Mouse (Mus musculus) WW6 (cell line): ENCODE data around the gene Adcy2.
A peak's percentile ranks its signal among the peaks of the same experiment; 100 is the strongest.

Experiments
- DNase-seq: peaks from one replicate; pipeline ENCODE4 v3.0.0-alpha.2; 2013; ENCODE audit warnings: low read depth, low spot score

The Adcy2 gene

GRCm38 (mm10) chr13:68998918-68999801 lies at the start of gene Adcy2:
Gene Adcy2, minus strand, starts transcription at chr13:68999541.
- peak; percentile 34 for DNase-seq

DNA sequence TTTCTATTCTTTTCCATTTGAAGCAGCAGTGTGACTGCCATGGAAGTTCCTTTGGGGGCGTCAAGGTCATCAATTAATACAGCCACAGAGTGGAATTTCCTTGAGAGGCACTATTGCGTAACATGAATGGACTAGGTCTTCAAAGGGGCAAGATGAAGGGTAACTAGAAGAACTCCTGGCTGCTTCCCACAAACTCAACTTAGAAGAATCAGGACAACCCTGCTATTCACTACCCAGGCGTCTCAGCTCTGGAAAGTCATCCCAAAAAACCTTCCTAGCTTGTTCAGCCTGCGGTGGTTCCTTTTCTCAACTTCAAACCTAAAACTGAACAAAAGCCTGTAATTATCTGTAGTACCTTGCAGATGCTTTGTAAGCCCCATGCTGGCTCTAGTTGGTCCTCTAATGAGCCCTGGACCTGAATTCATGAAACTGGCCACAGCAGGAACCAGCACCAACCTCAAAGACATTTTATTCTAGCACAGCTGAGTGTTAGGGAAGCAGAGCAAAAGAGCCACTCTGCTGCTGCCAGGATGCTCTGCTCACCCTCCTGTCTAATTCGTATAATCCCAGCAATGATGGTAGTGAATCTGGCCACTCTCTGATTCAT lies 37.8 kb upstream of the Adcy2 start:
- no peak for DNase-seq

- no peak for DNase-seq
These were observed 35.3 kb upstream of the Adcy2 start for GRCm38 (mm10) chr13:69034621-69035020.

GRCm38 (mm10) chr13:69033532-69033931 lies 34.2 kb upstream of the Adcy2 start:
- no peak for DNase-seq

- DNase-seq, result no peak
These were observed 29.9 kb upstream of the Adcy2 start for GRCm38 (mm10) chr13:69029078-69029757.

DNA sequence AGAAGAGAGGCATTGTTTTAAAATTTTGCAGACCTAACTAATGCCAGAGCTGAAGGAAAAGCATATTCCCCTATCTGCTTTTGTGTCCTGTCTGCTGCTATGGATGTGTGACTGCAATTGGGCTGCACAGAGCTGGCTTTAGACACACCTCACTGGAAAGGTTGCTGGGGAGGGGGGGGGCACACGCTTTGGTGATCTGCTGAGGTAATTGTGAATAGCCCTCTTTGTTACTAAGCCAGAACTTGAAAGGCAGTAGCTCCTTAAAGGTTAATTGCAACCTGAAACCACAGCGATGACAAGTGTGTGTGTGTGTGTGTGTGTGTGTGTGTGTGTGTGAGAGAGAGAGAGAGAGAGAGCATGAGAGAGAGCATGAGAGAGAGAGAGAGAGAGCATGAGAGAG lies 25.6 kb upstream of the Adcy2 start:
- no peak for DNase-seq

DNA sequence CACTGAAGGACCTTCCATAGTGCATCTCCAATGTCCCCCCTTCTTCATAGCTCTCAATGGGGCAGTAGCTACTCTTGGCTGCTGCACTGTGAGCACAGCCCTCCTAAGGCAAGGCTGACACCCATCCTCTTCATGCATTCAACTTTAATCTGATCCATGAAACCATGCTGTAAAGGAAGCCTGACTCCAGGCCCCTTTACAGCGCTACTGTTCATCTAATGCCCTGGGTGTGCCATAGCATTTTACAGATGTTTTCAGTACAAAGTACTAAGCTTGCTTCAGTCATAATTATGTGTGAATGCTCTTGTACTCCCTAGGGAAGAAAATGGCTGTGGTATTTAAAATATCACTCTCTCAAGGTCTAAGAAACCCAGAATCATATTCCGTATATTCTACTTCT lies 23.9 kb upstream of the Adcy2 start:
- no peak for DNase-seq

DNA sequence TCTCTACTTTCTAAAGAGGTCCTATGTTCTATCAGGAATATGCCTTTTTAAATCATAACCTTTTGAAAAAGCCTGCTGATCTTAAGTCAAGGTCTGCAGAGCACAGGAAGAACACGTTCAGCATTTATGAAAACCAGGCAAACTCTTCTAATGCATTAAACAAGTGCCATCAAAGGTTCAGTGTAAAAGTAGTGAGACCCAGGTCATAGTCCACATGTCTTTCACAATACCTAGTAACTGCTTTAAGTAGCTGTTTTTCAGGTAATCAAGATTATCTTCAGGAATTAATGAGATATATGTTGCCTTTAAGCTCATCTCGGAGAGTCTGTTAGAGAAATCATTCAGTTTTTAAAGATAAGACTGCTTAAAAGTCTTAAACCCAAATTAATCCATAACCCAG lies 21.2 kb upstream of the Adcy2 start:
- DNase-seq, result no peak

GRCm38 (mm10) chr13:69006915-69007314 lies 7.6 kb upstream of the Adcy2 start:
- DNase-seq, result no peak

DNA sequence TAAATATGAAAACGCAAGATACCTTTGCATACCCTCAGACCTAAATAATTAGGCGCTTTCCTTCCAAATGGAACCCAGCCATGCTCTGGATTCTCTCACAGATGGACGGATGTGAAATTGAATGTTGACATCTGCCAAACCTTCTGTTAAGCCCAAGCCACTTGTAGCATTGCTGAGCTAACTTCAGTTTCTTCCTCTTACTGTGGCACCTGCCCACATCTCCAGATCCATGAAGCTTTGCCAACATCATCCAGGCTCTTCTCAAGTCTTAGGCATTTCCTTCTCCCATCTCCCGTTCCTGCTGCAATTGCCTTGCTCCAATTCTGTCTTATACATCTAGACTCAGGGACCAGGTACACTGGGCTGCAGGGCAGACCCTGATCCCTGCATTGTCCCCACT lies 6.8 kb upstream of the Adcy2 start:
- no peak for DNase-seq

DNA sequence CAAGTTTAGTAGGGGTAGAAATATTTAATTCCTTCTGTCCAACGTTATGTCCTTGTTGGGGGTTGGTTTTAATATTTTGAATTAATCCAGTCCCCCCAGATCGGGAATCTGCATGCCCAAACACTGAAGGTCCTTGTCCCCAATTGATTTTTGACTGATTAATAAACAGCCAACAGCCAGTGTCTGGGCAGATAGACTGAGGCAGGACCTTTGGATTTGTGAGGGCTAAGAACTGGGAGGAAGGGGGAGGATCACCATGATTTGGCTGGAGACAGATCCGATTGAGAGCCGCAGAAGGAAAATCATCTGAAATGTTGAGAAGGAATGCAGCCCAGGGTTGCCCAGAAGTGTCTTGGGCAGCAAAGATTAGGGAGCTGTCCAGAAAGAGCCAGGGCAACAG lies 5.1 kb upstream of the Adcy2 start:
- no peak for DNase-seq

GRCm38 (mm10) chr13:69002631-69003030 lies 3.3 kb upstream of the Adcy2 start:
- no peak for DNase-seq

DNA sequence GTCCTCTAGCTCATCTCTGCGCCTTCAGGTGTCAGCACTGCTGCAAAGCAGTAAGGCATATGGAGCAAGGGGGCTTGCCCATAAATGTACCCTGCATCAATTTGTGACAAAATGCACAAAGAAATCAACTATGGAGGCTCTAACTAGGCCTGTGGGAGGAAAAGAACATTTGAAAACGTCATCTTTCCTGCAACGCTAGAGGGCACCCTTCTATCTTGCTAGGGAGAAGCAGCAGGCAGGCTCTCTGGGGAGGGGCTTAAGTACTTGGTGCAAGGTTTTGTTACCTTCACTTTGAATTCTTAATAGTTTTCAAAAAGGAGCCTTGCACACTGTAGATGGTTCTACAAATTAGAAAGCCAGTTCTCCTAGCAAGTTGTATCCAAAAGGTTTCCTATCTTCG lies 2.8 kb upstream of the Adcy2 start:
- DNase-seq, result no peak

DNA sequence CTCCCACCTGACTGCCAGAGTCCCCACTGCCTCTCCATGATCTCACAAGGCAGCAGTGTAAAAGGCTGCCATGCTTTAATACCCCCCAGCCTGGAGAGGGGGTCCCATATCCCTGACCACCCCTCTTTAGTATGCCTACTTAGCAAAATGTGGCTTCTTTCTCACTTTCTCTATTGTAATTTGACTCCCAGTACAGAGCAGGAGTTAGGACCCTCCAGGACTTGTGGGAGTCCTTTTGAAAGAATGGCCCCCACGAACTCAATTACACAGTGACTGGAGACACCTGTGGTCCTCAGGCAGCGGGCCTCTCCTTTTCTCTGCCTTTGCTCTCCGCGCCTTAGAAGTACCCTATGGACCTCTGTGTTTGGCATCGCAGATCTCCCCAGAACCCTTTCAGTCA lies 485 bp upstream of the Adcy2 start:
- DNase-seq, result no peak

DNA sequence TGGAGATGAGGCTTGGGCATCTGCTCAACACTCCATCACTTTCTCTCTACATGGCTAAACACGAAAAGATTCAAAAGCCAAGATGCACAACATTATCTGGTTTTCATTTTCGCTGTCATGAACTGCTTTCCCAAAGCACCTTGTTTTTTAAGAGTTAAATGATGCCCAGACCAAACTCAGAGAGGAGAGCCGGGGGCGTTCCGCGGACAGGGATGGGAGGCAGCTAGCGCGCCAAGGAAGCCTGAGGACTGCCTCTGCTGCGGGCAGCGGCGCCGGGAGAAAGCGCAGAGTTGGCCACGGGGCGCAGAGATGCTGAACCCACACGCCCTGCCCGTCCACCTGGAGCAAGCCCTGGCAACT lies 803 bp downstream of the Adcy2 start:
- DNase-seq, result no peak

DNA sequence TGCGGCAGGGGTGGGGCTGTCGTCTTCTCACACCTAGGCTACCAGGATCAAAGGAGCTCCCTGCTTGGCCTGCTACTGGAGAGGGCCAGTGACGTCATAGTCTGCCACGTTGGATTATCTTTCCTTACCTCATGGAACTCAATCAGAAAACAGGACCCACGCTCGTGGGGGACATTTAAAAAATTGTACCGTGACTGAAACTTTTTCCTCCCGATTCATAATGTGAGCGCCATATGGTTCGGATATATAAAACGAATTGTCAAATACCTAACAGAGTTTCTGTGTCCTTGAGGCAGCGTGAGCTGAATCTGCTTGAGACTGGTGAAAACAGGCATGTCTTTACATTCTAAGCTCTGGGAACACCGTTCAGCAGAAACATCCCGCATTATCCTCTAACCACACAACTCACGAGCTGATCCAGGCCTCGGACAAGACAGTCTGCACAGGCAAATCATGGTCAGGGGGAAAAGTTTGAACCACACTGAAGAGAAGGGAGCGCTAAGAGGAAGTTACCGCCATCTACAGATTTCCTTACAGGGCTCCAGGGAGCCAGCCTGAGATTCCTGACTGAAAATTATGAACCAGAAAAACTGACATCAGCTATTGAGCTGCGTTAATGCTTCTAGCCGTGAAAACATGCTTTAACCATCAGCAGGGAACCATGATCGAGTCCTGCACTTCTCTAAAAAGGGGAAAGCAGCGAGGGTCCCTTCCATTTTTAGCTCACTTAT lies 1.4 kb downstream of the Adcy2 start:
- no peak for DNase-seq

GRCm38 (mm10) chr13:68997386-68997785 lies 2.0 kb downstream of the Adcy2 start:
- no peak for DNase-seq

DNA sequence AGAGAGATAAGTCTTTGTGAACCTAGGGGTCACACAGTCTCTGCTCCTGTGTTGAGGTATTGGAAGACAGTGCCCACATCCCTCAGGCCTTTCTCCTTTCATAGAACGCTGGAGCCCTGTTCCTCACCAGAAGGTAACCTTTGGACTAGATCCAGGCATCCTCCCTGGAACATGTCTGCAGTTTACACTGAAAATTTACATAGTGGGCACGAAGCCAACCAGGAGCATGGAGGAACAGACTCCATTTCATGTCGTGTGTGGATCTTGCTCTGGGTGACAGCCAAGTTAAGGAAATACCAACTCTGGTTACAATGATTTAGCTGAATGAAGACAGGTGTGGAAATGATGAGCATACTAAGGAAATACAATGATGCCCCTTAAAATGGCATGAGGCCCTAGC lies 2.7 kb downstream of the Adcy2 start:
- no peak for DNase-seq

DNA sequence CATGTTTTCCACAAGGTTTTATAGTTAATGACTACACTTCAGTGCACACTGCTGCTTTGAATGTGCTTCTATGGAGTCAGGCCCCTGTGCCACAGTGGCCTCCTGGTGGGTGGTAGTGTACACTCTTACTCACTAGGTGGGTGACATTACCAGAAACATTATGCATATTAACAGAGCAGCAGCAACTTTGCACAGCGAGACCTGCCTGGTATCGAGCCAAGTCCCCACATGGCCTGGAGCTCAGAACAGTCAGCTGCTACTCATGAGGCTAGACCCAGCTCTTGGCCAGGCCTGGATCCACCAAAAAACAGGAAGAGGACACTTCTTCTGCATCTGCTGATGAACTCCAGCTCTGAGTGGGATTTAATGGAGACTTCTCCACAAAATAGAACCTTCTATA lies 13.6 kb downstream of the Adcy2 start:
- no peak for DNase-seq

GRCm38 (mm10) chr13:68984000-68984399 lies 15.3 kb downstream of the Adcy2 start:
- DNase-seq, result no peak

DNA sequence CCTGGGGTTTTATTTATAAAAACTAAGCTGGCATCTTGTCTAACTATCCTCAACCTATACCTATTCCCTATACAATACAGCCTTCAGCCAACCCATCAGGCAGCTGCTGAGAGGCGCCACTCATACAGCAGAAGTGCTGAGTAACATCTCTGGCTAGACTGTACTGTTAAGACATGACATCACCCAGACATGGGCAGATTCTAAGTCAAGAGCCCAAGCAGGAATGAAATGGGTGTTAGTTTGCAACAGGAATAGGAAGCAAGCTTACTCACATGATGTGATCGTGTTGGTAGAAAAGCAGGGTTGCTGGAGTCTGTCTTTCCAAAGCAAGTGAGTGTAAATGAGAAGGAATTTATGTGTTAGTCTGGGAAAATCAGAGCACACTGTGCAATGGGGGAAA lies 18.3 kb downstream of the Adcy2 start:
- DNase-seq, result no peak

DNA sequence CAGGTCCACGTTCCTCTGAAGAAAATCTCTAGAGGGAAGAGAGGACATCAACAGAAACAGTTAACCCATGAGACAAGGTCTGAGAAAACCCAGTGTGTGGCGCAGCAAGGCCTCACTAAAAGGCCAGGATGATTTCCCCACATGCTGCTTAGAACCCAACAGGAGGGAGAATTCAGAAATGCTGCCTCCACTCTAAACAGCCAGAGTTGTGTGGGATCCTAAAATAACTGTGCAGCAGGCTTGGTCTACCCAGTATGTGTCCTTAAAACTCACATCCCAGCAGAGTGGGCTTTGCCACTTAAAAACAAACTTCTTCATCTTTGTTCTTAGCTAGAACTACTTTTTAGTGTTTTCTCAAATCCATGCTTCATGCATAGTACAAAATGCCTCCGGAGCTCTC lies 26.2 kb downstream of the Adcy2 start:
- DNase-seq, result no peak
